ENCODE assay signal across 8 mouse cellular contexts in the genomic region with DNA sequence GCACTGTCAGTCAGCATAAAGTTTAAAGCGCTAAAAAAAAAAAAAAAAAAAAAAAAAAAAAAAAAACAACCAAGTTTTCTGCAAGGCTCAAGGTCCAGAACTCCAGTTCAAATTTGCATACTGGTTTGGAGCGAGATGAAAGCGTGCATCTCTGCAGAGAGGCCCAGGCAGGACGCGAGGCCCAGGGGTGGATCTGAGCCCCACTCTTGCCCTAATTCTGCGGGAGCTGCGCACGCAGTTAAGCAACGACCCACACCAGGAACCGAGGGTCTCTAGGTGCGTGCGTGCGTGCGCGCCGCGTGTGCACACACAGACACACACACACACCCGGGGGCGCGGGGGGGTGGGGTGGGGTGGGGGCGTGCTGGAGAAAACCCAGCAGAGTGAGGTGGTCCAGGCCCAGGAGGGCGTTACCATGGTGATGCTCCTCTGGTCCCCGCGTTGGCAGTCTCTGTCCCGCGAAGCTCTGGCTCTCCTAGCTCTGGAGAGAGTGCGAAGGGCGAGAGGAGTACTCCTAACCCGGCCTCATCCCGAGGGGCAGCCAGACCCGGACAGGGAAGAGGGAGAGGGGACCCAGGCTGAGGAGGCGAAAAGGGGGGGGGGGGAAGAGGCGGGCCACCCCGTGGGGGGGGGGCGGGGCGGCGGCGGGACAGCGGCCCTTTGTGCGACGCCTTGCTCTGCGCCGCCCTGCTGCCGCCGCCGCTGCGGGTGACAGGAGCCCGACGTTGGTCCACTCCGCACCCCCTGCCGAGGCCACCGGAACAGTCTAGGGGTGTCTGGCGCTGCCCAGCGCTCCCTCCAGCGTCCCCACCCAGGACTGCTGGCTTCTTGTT. TPM values are rescaled to one million over a fixed set of nuclear protein-coding genes. Genes with fewer than 3 reads are reported as not detected.
DNase-seq lines count a peak whose midpoint lies in the region; ATAC-seq lines count a peak whose summit lies in the region.

Gene D630003M21Rik, minus strand, starts transcription at position 553 of the 833 bp plus-strand sequence.

- peak within 1 kb of the TSS; percentile 61 for H3K9ac ChIP-seq in heart, embryonic 16.5 days (ENCODE audit: low read length)

- peaks cover 5% of the 10 kb centered on the region for H3K27me3 ChIP-seq in heart, embryonic 16.5 days (ENCODE audit: control insufficient read depth, insufficient read depth, low read length)
- H3K27me3 ChIP-seq in limb, embryonic 10.5 days (ENCODE audit: low read depth, poor library complexity, severe bottlenecking) = peaks cover 27% of the 10 kb centered on the region

- peak; percentile 61 for DNase-seq in left cerebral cortex, postnatal 4 days
- no peak for DNase-seq in left cerebral cortex, postnatal 25 days (ENCODE audit: low spot score in 2 of 2)
- DNase-seq in limb, embryonic 10.5 days (ENCODE audit: low spot score) = peak; percentile 74
- DNase-seq in neural tube, embryonic 10.5 days (ENCODE audit: extremely low spot score, low spot score) = peak; percentile 74
- no peak for DNase-seq in thymus, adult 18-20 months
- DNase-seq in gastrocnemius, adult 18-20 months (ENCODE audit: low spot score) = no peak

- 1% methylated on average over 44 of the region's 55 CpGs for WGBS in heart, embryonic 16.5 days
- under 1% methylated on average over 47 of the region's 55 CpGs for WGBS in limb, embryonic 10.5 days

- no peaks in the 10 kb centered on the region for H3K9me3 ChIP-seq in heart, embryonic 16.5 days (replicated peaks; ENCODE audit: control insufficient read depth, low read length)
- H3K9me3 ChIP-seq in limb, embryonic 10.5 days (replicated peaks) = no peaks in the 10 kb centered on the region

- peak; percentile 30; the same call in 1 of the 2 replicates for ATAC-seq in common myeloid progenitor, adult 5-6 weeks (replicated peaks; ENCODE audit: low read depth, poor library complexity, severe bottlenecking)
- peak; percentile 46 for ATAC-seq in heart, embryonic 16.5 days (replicated peaks; ENCODE audit: extremely low read depth, insufficient read depth, low FRiP score)

- peak within 1 kb of the TSS; percentile 47 for H3K4me3 ChIP-seq in heart, embryonic 16.5 days (ENCODE audit: low read length)
- H3K4me3 ChIP-seq in limb, embryonic 10.5 days = peak within 1 kb of the TSS; percentile 66

- H3K4me1 ChIP-seq in heart, embryonic 16.5 days (ENCODE audit: control insufficient read depth, insufficient read depth, low read length) = peaks cover 6% of the 10 kb centered on the region; the same call in 1 of the 2 replicates
- H3K4me1 ChIP-seq in limb, embryonic 10.5 days = peaks cover 20% of the 10 kb centered on the region

- intact Hi-C loops in left cerebral cortex, postnatal 4 days (cut with DNase I) = no loop called here
- intact Hi-C loops in left cerebral cortex, postnatal 25 days (cut with DNase I) = no loop called here

- H3K36me3 ChIP-seq in heart, embryonic 16.5 days (ENCODE audit: control insufficient read depth, insufficient read depth) = no peaks in the 10 kb centered on the region
- no peaks in the 10 kb centered on the region for H3K36me3 ChIP-seq in limb, embryonic 10.5 days

- no peak within 1 kb of the TSS for H3K27ac ChIP-seq in heart, embryonic 16.5 days (ENCODE audit: low read length)
- H3K27ac ChIP-seq in limb, embryonic 10.5 days = peak within 1 kb of the TSS; percentile 83

- peak within 1 kb of the TSS; percentile 79 for H3K4me2 ChIP-seq in heart, embryonic 16.5 days (ENCODE audit: low read depth, low read length)

RNA-seq across cellular contexts. Expression of gene D630003M21Rik, which starts in this region (rescaled TPM):
- 1 to 10 TPM; 3.1 TPM for total RNA-seq in left cerebral cortex, postnatal 4 days (2021)
- 1 to 10 TPM; 2.9 to 4.0 TPM for total RNA-seq in left cerebral cortex, postnatal 25 days (2021)
- total RNA-seq in common myeloid progenitor, adult 5-6 weeks (2017) = not detected in 2 replicates
- polyA plus RNA-seq in heart, embryonic 16.5 days (2015; fragmentation: Nextera tagmentation; extraction: Ambion mirVana) = 2.2 and 2.5 TPM in 2 replicates
- 1.2 and 3.3 TPM in 2 replicates for polyA plus RNA-seq in limb, embryonic 10.5 days (2016; fragmentation: Nextera tagmentation; extraction: Ambion mirVana)
- 1 to 10 TPM; 1.2 to 1.7 TPM for total RNA-seq in gastrocnemius, adult 18-20 months (2021)

Comparison
In these comparisons a context has a peak if more than half of its experiments do, and no peak if none do; other contexts are left out.
1. DNase-seq: peak in left cerebral cortex, postnatal 4 days (single experiment), limb, embryonic 10.5 days (single experiment) and neural tube, embryonic 10.5 days (single experiment); none in left cerebral cortex, postnatal 25 days (0 of 2), thymus, adult 18-20 months (0 of 2) and gastrocnemius, adult 18-20 months (single experiment).
2. Peak in ATAC-seq in common myeloid progenitor, adult 5-6 weeks; RNA of the gene not detected or under 1 TPM.